Mouse (Mus musculus) MN1 (cell line): ENCODE results near the gene Dsn1.
A peak's percentile ranks its signal among the peaks of the same experiment; 100 is the strongest.

Source experiments
- DNase-seq: peaks from one replicate; pipeline ENCODE4 v3.0.0-alpha.2; 2016; ENCODE audit warnings: low spot score

The Dsn1 gene

GRCm38 (mm10) chr2:157021156-157021555, 14.2 kb upstream of the Dsn1 start:
- no peak for DNase-seq

GRCm38 (mm10) chr2:157019228-157019627, 12.3 kb upstream of the Dsn1 start:
- no peak for DNase-seq

- DNase-seq = peak; percentile 91
Observed at GRCm38 (mm10) chr2:157016529-157017270, 9.7 kb upstream of the Dsn1 start.

- DNase-seq = no peak
Observed at GRCm38 (mm10) chr2:157012341-157012740, 5.4 kb upstream of the Dsn1 start.

GRCm38 (mm10) chr2:157010634-157011310, 3.8 kb upstream of the Dsn1 start:
- DNase-seq = no peak

GRCm38 (mm10) chr2:157010121-157010520, 3.2 kb upstream of the Dsn1 start:
- DNase-seq = no peak

GRCm38 (mm10) chr2:157008509-157008908, 1.6 kb upstream of the Dsn1 start:
- DNase-seq = no peak

- DNase-seq = no peak
Observed at GRCm38 (mm10) chr2:157007234-157007596, 261 bp upstream of the Dsn1 start.

GRCm38 (mm10) chr2:157002321-157002720, 4.6 kb downstream of the Dsn1 start:
- no peak for DNase-seq

GRCm38 (mm10) chr2:156998263-156998662, 8.7 kb downstream of the Dsn1 start:
- no peak for DNase-seq

- DNase-seq = peak; percentile 69
Observed at GRCm38 (mm10) chr2:156996576-156996975, 10.4 kb downstream of the Dsn1 start.

- peak; percentile 97 for DNase-seq
Observed at GRCm38 (mm10) chr2:156991470-156992319, 15.3 kb downstream of the Dsn1 start, which contains the start of gene Ndrg3. Gene Ndrg3, minus strand, starts transcription at chr2:156992056.

GRCm38 (mm10) chr2:156990727-156991431, 16.1 kb downstream of the Dsn1 start:
- peak; percentile 29 for DNase-seq

GRCm38 (mm10) chr2:156987316-156987715, 19.6 kb downstream of the Dsn1 start:
- DNase-seq = no peak

- peak; percentile 54 for DNase-seq
Observed at GRCm38 (mm10) chr2:156982864-156983263, 24.1 kb downstream of the Dsn1 start.

- no peak for DNase-seq
Observed at GRCm38 (mm10) chr2:156981291-156981690, 25.7 kb downstream of the Dsn1 start.

GRCm38 (mm10) chr2:156980059-156980458, 26.9 kb downstream of the Dsn1 start:
- no peak for DNase-seq

GRCm38 (mm10) chr2:156976711-156977110, 30.2 kb downstream of the Dsn1 start:
- DNase-seq = no peak

GRCm38 (mm10) chr2:156974967-156975366, 32.0 kb downstream of the Dsn1 start:
- DNase-seq = no peak

- DNase-seq = no peak
Observed at GRCm38 (mm10) chr2:156973316-156974100, 33.4 kb downstream of the Dsn1 start.

- no peak for DNase-seq
Observed at GRCm38 (mm10) chr2:156970253-156970652, 36.7 kb downstream of the Dsn1 start.
